Mouse (Mus musculus) embryonic fibroblast, embryonic 13.5 days (primary cell): Measurements from ENCODE around the gene Spryd4.

Experiments used
- CTCF ChIP-seq: IDR thresholded peaks from 2 replicates; pipeline ENCODE4 v1.5.1; 2011; ENCODE audit warnings: mild to moderate bottlenecking, control low read depth, low read length, moderate library complexity, borderline replicate concordance; ENCODE audit not compliant: insufficient read depth
- POLR2A ChIP-seq: IDR thresholded peaks from 2 replicates; pipeline ENCODE4 v1.6.1; 2011; ENCODE audit warnings: low read depth, mild to moderate bottlenecking, control low read depth, low read length, moderate library complexity

GRCm38 (mm10) chr10:128225538-128225937 lies 13.9 kb upstream of the Spryd4 start, which contains the start of gene Mip:
- TF ChIP-seq CTCF, result no peak
- no peak for TF ChIP-seq POLR2A
